Mouse (Mus musculus) hindlimb bud, embryonic 11.5 days (tissue): Measurements from ENCODE around the gene Cyp4x1.

Experiments
- DNase-seq: peaks from one replicate; pipeline ENCODE4 v3.0.0-alpha.2; 2012; ENCODE audit warnings: low read depth, low spot score; ENCODE audit errors: extremely low spot score

Gene Cyp4x1

GRCm38 (mm10) chr4:115057674-115058316 lies 76.3 kb downstream of the Cyp4x1 start:
- no peak for DNase-seq

DNA sequence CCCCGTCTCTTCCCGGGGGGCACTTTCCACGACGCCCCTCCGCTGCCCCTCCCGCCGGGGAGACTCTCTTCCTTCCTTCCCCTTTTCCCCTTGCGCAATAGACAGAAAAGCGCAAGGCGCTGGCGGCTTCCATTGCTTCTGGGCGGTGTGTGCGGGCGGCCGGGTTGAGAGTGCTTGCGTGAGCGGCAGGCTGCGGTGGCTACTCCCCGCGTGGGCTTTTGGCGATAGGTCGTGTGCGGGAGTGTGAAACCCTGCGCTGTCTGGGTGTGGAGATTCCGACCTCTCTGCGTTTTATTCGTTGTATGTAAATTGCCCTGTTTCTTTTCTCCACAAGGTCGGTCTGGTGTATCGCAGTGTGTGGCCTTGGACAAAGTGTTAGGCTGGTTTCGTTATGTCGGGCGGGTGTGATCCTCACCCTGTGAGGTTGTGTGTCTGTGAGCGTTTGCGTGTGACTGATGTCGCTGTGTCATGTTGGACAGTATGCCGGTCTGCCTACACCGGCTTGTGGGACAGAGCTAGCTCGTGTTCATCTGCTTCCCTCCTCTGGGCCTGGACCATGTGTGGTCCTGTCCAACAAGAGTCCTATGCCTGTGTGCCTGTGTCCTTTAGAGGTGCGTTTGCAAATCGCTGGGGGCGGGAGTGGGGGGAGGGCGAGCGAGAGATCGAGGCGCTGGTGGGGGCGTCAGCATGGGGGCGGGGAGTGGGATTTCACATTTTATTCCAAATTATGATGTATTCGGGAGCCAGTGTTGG lies 77.0 kb downstream of the Cyp4x1 start:
- no peak for DNase-seq

DNA sequence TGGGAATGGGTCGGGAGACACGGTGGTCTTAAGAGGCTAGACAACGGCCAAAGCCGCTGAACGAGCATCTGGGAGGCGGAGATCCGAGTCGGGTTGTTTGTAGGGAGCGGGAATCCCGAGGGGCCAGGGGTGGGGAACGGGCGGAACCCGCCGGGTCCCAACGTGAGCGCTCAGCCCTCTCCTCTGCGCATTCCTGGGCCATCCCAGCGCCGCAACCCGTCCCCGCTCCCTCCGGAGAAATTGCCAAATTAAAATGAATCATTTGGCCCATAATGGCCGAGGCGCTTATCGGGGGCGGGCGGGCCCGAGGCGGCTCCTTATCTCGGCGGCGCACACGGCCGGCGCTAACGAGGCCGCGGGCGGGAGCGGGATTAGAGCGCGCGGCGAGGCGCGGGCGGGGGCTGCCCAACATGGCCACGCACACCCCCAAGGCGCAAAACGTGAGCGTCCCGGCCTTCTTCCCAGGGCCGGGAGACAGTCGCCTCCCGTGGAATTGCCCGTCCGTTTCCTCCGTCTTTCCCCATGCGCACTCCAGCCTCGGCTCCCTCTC lies 77.6 kb downstream of the Cyp4x1 start, which contains the start of gene Tal1:
Gene Tal1 (plus strand): TSS at position 56 of the 550 bp plus-strand sequence.
- DNase-seq, result no peak
